Mouse (Mus musculus) yolk sac, embryonic 10.5 days (tissue): ENCODE results near the gene Nav2.

ENCODE experiments used
- DNase-seq: peaks from one replicate; pipeline ENCODE4 v3.0.0-alpha.2; 2017; ENCODE audit warnings: low spot score

Gene Nav2

GRCm38 (mm10) chr7:49634291-49635073, 726.0 kb downstream of the Nav2 start:
- no peak for DNase-seq

- DNase-seq, result no peak
Observed at GRCm38 (mm10) chr7:49635074-49635621, 726.6 kb downstream of the Nav2 start.

DNA sequence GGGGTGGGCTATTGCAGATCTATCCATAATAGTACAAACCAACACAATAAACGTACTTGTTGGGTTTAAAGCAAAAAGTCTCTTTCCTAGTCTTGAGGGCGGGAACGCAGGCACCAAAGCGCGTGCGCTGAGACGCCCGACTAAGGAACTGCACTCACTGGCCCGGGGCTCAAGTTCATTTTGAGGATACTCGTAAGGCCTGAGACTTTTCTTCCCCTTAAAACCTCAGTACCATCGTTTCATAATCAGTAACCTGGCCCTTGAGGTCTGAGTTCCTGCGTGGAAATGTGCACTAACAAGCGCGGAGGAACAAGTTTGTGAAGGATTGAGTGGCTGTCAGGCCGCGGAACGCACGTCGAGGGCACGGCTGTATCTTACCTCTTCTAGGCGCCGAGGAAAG, 727.5 kb downstream of the Nav2 start:
- DNase-seq, result no peak

GRCm38 (mm10) chr7:49636491-49637115, 728.1 kb downstream of the Nav2 start, which contains the start of gene Dbx1:
Gene Dbx1 (minus strand): TSS chr7:49636849.
- no peak for DNase-seq

DNA sequence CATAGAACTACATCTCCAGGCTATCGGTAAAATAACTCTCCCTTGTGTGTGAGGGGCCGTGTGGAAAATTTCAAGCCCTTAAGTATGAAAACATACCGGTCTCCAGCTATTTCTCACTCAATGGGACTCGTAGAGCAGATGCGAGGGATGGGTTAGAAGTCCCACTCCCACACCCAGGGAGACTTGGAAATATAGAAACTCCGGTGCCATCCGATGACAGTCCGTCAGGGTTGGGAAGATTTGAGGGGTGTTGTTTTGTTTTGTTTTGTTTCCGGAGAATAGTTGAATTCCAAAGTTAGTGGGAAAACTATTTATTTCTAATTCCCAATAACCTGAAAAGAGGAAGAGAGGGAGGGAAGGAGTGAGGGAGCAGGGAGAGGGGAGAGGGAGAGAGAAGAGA, 728.8 kb downstream of the Nav2 start:
- DNase-seq, result no peak

GRCm38 (mm10) chr7:49637851-49638663, 729.5 kb downstream of the Nav2 start:
- DNase-seq, result no peak

- no peak for DNase-seq
Observed at GRCm38 (mm10) chr7:49638941-49639776, 730.6 kb downstream of the Nav2 start.

DNA sequence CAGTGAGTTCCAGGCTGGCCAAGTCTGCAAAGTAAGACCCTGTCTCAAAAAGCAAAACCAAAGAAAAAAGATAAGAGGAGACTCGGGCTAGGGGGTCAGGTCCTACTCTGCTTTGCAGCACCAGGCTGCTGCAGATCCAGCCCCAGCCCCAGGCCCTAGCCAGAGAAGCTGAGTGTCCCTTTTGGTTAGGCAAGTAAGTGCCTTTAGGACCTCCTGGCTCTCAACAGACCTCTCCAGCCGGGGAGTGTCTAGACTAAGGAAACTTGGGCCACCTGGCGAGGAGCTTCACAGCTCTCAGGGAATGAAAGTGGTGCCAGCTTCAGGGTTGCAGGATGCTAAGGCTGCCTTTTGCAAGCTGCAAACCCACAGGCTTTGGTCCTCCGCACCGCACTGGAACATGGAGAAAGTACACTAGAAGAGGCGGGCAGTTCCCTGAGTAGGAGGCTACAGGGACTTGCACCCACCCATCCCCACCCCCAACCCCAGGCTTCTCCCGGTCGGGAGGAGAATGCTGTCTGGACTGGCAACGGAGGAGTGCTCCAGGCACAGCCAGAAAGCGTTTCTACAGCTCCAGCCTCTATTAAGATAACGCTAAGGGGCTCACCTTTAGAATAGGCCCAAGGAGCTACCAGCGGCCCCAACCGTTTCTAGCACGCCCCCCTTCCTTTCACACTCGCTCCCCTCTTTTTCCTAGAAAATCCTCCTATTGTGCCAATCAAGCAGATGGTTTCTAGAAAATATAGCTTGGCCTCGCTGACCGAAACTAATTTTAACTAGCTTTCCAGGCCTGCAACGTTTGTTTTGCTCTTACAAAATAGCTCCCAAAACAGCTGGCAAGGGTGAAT, 731.6 kb downstream of the Nav2 start:
- DNase-seq, result no peak

DNA sequence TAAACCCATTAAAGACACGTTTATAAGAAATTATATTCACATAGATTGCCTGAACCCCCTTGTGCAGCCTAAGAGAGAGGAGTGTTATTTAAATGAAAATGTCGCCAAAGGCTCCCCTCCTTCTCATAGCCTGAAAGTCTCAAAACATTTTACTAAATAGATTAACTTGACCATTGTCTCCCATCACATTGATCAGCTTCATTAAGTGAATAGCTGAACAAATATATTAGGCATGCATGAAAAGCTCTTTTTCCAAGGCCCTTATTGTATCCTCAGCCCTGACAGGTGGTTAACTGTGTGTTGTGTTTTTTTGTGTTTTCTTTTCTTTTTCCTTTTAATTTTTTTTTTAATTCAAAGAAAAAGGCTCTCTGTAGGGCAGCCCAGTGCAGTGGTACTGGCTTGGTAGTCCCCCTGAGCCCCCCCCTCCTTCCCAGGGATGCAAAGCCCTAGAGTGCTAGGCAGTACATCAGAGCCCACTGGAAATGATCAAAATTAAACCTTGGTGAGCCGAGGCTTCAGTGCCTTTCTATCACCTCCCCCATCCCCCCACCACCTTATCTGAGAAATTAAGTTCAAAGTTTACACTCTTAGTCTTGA, 732.3 kb downstream of the Nav2 start:
- no peak for DNase-seq
